Comparison of ENCODE assay signal across 8 mouse cellular contexts in the genomic region with DNA sequence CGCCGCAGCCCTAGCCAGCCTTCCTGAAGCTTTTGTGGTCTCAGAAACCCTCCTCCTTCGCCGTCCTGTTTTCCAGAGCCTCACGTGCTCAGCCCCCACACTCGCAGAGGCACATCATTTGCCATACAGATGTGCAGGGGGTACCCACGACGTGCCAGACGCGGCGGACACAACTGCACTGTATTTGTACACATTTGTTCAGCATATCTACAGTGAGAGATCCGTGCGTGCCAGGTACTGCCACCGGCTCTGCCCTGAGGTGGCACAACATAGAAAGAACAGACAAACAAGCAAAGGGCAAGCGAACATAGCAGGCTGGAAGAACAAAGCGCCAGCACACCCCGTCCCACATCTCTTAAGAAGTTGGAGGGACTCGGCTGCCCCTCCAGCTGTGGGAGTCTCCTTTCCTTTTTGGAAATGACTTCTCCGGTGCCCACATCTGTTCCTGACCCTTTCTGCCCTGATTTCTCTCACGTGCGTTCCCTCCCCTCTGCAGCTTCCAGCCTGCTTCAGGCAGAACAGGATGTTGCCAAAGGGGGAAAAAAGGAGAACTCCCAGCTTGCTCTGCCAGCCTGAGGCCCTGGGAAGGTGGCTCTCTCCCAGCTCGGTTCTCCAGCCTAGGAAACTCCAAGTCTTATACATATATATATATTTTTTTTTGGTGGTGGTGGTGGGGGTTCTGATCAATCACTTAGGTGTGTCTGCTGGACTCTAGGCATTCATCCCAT. TPM values are rescaled to one million over a fixed set of nuclear protein-coding genes. Genes with fewer than 3 reads are reported as not detected.
DNase-seq lines count a peak whose midpoint lies in the region; ATAC-seq and TF ChIP-seq lines count a peak whose summit lies in the region.

No protein-coding gene starts in this region.

- no peak overlapping the region for H3K27ac ChIP-seq in layer of hippocampus, adult 2 months
- H3K27ac ChIP-seq in embryonic facial prominence, embryonic 11.5 days (replicated peaks; ENCODE audit: low read depth, low read length): no peak overlapping the region
- no peak overlapping the region for H3K27ac ChIP-seq in intestine, embryonic 16.5 days (ENCODE audit: low read length)
- no peak overlapping the region for H3K27ac ChIP-seq in neural tube, embryonic 11.5 days (ENCODE audit: low read depth, low read length)

- H3K9me3 ChIP-seq in embryonic facial prominence, embryonic 11.5 days (replicated peaks; ENCODE audit: control insufficient read depth, low read length): no peaks in the 10 kb centered on the region
- no peaks in the 10 kb centered on the region for H3K9me3 ChIP-seq in intestine, embryonic 16.5 days (ENCODE audit: control insufficient read depth, low read length)
- H3K9me3 ChIP-seq in neural tube, embryonic 11.5 days (ENCODE audit: control insufficient read depth, low read length): no peaks in the 10 kb centered on the region

- no peak for DNase-seq in layer of hippocampus, adult 2 months (ENCODE audit: low spot score in 2 of 2)
- no peak for DNase-seq in layer of hippocampus, postnatal 25 days (ENCODE audit: extremely low spot score in 1 of 2, low spot score in 1 of 2)
- DNase-seq in embryonic facial prominence, embryonic 11.5 days (ENCODE audit: low spot score): peak; percentile 16
- DNase-seq in neural tube, embryonic 11.5 days (ENCODE audit: low spot score): peak; percentile 35
- DNase-seq in layer of hippocampus, adult 11-12 months (ENCODE audit: low spot score): no peak
- DNase-seq in yolk sac, embryonic 10.5 days (ENCODE audit: low spot score): no peak
- no peak for DNase-seq in right cerebral cortex, adult 2 months (ENCODE audit: low spot score in 2 of 2)

- H3K4me2 ChIP-seq in embryonic facial prominence, embryonic 11.5 days (ENCODE audit: low read depth, low read length): peak overlapping the region; percentile 96
- H3K4me2 ChIP-seq in intestine, embryonic 16.5 days (ENCODE audit: low read depth, low read length): peak overlapping the region; percentile 96
- peak overlapping the region; percentile 93 for H3K4me2 ChIP-seq in neural tube, embryonic 11.5 days (ENCODE audit: low read depth)

- peak overlapping the region; percentile 58 for H3K4me3 ChIP-seq in layer of hippocampus, adult 2 months
- H3K4me3 ChIP-seq in embryonic facial prominence, embryonic 11.5 days (ENCODE audit: low read depth, low read length): peak overlapping the region; percentile 54
- H3K4me3 ChIP-seq in intestine, embryonic 16.5 days (ENCODE audit: low read length): peak overlapping the region; percentile 48
- peak overlapping the region; percentile 54 for H3K4me3 ChIP-seq in neural tube, embryonic 11.5 days (ENCODE audit: low read depth, low read length)

- WGBS in embryonic facial prominence, embryonic 11.5 days: 2% methylated on average over 22 of the region's 22 CpGs
- 6% methylated on average over 22 of the region's 22 CpGs for WGBS in intestine, embryonic 16.5 days
- 2% methylated on average over 22 of the region's 22 CpGs for WGBS in neural tube, embryonic 11.5 days

- no peaks in the 10 kb centered on the region for H3K36me3 ChIP-seq in embryonic facial prominence, embryonic 11.5 days (replicated peaks; ENCODE audit: control insufficient read depth, insufficient read depth, low read depth, low read length)
- no peaks in the 10 kb centered on the region for H3K36me3 ChIP-seq in intestine, embryonic 16.5 days (ENCODE audit: control insufficient read depth, insufficient read depth, low read length)
- no peaks in the 10 kb centered on the region for H3K36me3 ChIP-seq in neural tube, embryonic 11.5 days (ENCODE audit: control insufficient read depth, insufficient read depth, low read length)

- peaks cover 12% of the 10 kb centered on the region for H3K4me1 ChIP-seq in embryonic facial prominence, embryonic 11.5 days (ENCODE audit: control insufficient read depth, insufficient read depth, low read length)
- H3K4me1 ChIP-seq in intestine, embryonic 16.5 days (ENCODE audit: control insufficient read depth, insufficient read depth, low read length): peaks cover 10% of the 10 kb centered on the region
- H3K4me1 ChIP-seq in neural tube, embryonic 11.5 days (ENCODE audit: control insufficient read depth, insufficient read depth, low read length): no peaks in the 10 kb centered on the region

- ATAC-seq in embryonic facial prominence, embryonic 11.5 days (replicated peaks; ENCODE audit: insufficient number of reproducible peaks, low FRiP score, low TSS enrichment, low read depth): no peak
- ATAC-seq in intestine, embryonic 16.5 days: no peak
- no peak for ATAC-seq in neural tube, embryonic 11.5 days (ENCODE audit: insufficient read depth, low FRiP score, low TSS enrichment)

- H3K9ac ChIP-seq in embryonic facial prominence, embryonic 11.5 days (replicated peaks; ENCODE audit: low read length): peak overlapping the region; percentile 51
- peak overlapping the region; percentile 59 for H3K9ac ChIP-seq in intestine, embryonic 16.5 days (ENCODE audit: low read depth, low read length)
- peak overlapping the region; percentile 5 for H3K9ac ChIP-seq in neural tube, embryonic 11.5 days (ENCODE audit: low read length)

- TF ChIP-seq CTCF in layer of hippocampus, adult 2 months (conservative IDR thresholded peaks at IDR 0.05): no peak

- peaks cover 22% of the 10 kb centered on the region for H3K27me3 ChIP-seq in embryonic facial prominence, embryonic 11.5 days (ENCODE audit: control insufficient read depth, insufficient read depth, low read length)
- peaks cover 18% of the 10 kb centered on the region for H3K27me3 ChIP-seq in intestine, embryonic 16.5 days (replicated peaks; ENCODE audit: control insufficient read depth, insufficient read depth, low read length)
- peaks cover 35% of the 10 kb centered on the region for H3K27me3 ChIP-seq in neural tube, embryonic 11.5 days (ENCODE audit: control insufficient read depth, insufficient read depth, low read length)

RNA-seq across cellular contexts. Expression of a gene that starts 0.5 kb away (rescaled TPM):
- total RNA-seq in layer of hippocampus, adult 2 months (2021): under 1 TPM; 0.49 to 0.69 TPM
- total RNA-seq in layer of hippocampus, postnatal 25 days (2021): under 1 TPM; 0.49 to 0.82 TPM
- 0.14 TPM in 1 of 2 replicates, not detected in the other for polyA plus RNA-seq in embryonic facial prominence, embryonic 11.5 days (2014; fragmentation: Nextera tagmentation; extraction: Ambion mirVana)
- not detected in 2 replicates for polyA plus RNA-seq in intestine, embryonic 16.5 days (2015; fragmentation: Nextera tagmentation; extraction: Ambion mirVana)
- polyA plus RNA-seq in neural tube, embryonic 11.5 days (2014; fragmentation: Nextera tagmentation; extraction: Ambion mirVana): not detected in 2 replicates

RNA-seq across cellular contexts. Expression of a gene that starts 34.3 kb away (rescaled TPM):
- total RNA-seq in layer of hippocampus, adult 2 months (2021): 10 to 100 TPM; 54.8 to 58.1 TPM
- total RNA-seq in layer of hippocampus, postnatal 25 days (2021): 10 to 100 TPM; 56.9 to 58.8 TPM
- polyA plus RNA-seq in embryonic facial prominence, embryonic 11.5 days (2014; fragmentation: Nextera tagmentation; extraction: Ambion mirVana): 2.8 and 4.6 TPM in 2 replicates
- 1.2 TPM in 2 replicates for polyA plus RNA-seq in intestine, embryonic 16.5 days (2015; fragmentation: Nextera tagmentation; extraction: Ambion mirVana)
- 3.4 and 3.7 TPM in 2 replicates for polyA plus RNA-seq in neural tube, embryonic 11.5 days (2014; fragmentation: Nextera tagmentation; extraction: Ambion mirVana)

Comparison
In these comparisons a context has a peak if more than half of its experiments do, and no peak if none do; other contexts are left out.
1. DNase-seq: peak in embryonic facial prominence, embryonic 11.5 days (single experiment) and neural tube, embryonic 11.5 days (single experiment); none in layer of hippocampus, adult 2 months (0 of 2), layer of hippocampus, postnatal 25 days (0 of 2), layer of hippocampus, adult 11-12 months (single experiment), yolk sac, embryonic 10.5 days (single experiment) and right cerebral cortex, adult 2 months (0 of 2).
2. H3K9ac ChIP-seq: peak in every context shown above with its lines; median percentile 59 in intestine, embryonic 16.5 days; 51 in embryonic facial prominence, embryonic 11.5 days; 5 in neural tube, embryonic 11.5 days.
3. Peak in every context shown above with its lines, with median percentiles within 50 percentile points of each other: H3K4me3 ChIP-seq and H3K4me2 ChIP-seq.